Mouse (Mus musculus): ENCODE data around the gene Tk1. TPM values are rescaled to one million over a fixed set of nuclear protein-coding genes. Genes with fewer than 3 reads are reported as not detected.
"Not testable (repeated sequence)": the region's sequence is repeated elsewhere in the genome, so short reads cannot be mapped to it uniquely, and the experiment has no call there.

The Tk1 gene
- polyA plus RNA-seq, 1 experiment from 2014 or later = 145 TPM

DNA sequence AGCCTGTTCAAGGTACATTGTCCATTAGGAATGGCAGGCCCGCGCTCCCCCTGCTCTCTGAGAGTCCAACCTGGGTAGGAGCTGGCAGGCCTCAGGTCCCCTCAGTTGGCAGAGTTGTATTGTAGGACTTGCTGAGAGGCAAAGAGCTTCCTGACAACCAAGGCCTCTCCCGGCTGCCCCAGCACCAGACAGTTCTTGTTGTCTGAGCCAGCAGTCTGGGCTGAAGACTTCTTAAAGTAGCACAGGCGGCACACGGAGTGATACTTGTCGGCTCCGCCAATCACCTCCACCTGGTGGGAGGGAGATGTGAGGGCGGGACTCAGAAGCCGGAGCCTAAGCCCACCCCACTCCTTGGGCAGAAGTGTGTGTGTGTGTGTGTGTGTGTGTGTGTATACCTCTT, 10.0 kb downstream of the Tk1 start:
- peaks cover 81% of the 10 kb centered on the region for H3K4me1 ChIP-seq
- peak overlapping the region; percentile 49 for H3K27ac ChIP-seq
- 85% methylated on average over 9 of the region's 9 CpGs for WGBS (ENCODE audit: insufficient replicate concordance)
- H3K27me3 ChIP-seq (replicated peaks); H3K9me3 ChIP-seq (replicated peaks); H3K9ac ChIP-seq; H3K4me3 ChIP-seq; ATAC-seq; H3K4me2 ChIP-seq: not testable (repeated sequence)
- peaks cover 97% of the 10 kb centered on the region for H3K36me3 ChIP-seq

DNA sequence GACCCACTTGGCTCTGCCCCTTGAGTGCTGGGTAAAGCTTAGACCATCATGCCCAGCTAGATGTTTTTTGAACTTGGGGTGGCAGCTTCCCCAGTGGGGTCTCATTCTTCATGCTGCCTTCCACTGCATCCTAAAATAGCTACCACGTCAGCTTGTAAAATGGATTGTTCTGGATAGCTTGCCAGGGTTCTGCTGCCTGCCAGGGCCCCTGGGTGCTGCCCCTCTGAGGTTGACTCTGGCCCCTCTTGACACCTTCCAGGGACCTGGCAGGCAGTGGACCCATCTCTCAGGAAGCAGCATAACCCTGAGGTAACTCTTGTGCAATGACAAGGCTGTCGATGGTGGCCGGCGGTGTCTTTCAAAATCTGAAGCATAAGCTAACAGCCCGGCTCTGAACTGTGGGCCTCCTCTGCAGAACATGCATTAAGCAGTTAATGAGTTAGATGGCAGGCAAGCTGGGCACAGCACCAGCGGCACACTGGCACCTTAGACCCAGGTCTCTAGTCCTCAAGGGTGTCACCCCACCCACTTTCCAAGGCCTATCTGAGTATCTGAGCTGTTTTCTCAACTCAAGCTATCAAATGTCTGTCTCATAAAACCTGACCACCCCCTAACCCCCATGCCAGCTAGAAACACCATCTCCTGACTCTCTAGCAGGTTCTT, 11.1 kb downstream of the Tk1 start:
- Histone ChIP-seq H3K36me3 (peaks cover 87% of the 10 kb centered on the region), H3K4me2 (no peak overlapping the region), H3K9me3 (replicated peaks) (no peaks in the 10 kb centered on the region), H3K27me3 (replicated peaks) (no peaks in the 10 kb centered on the region), H3K4me3 (no peak overlapping the region), H3K9ac (no peak overlapping the region), H3K4me1 (peaks cover 91% of the 10 kb centered on the region), H3K27ac (peak overlapping the region; percentile 63)
- ATAC-seq = no peak
- whole genome bisulfite sequencing (ENCODE audit: insufficient replicate concordance) = 76% methylated on average over 6 of the region's 6 CpGs

DNA sequence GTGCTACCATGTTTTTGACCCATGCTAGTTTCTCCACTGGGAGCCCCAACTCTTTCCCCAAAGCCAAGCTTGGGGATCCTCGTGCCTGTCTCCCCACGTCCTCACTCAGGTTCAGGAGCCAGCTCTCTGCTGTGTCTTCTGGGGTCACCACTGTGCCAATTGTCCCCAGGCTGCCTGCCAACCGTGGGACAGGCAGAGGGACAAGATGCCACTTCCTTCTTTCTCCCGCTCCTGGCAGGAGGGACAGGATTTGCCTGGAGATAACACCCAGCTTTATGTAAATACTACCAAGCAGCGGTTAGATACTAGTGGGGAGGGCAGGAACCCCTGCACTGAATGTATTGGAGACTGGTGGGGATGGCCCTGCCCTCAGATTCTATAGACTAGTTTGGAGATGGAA, 12.0 kb downstream of the Tk1 start:
- H3K4me1 ChIP-seq = peaks cover 88% of the 10 kb centered on the region
- H3K27me3 ChIP-seq (replicated peaks) = no peaks in the 10 kb centered on the region
- H3K9me3 ChIP-seq (replicated peaks) = no peaks in the 10 kb centered on the region
- H3K4me2 ChIP-seq = no peak overlapping the region
- no peak overlapping the region for H3K4me3 ChIP-seq
- WGBS (ENCODE audit: insufficient replicate concordance) = 57% methylated on average over 5 of the region's 5 CpGs
- ATAC-seq = no peak
- H3K27ac ChIP-seq = peak overlapping the region; percentile 63
- H3K36me3 ChIP-seq = peaks cover 78% of the 10 kb centered on the region
- peak overlapping the region; percentile 23; the same call in 1 of the 2 replicates for H3K9ac ChIP-seq

DNA sequence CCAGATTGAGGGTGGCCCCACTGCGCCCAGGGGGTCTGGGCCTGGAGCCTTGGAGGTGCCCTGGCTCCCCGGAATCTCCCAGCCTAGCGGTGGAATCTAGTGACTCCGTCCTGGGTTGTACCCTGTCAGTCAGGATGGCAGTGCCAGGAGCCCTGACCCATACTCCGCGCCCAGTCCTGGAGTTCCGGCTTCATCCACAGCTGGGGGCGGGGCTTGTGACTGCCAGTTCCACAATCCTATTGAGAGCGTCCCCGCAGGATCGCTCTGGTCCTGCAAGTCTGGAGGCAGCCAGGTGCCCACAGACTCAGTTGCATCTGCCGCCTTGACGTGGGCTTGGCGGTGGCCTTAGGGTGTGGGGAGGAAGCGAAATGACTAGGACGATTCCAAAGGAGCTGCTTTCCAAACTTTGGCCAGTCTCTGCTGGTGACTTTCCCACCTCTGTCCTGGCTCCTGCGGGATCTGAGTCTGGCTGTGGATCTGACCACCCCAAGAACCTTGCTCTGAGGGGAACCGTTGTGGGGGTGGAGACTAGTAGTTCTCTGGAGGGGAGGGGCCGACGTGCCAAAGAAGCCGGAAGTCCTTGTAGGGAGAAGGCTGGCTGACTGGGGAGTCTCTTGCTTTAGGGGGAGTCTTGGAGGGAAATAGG, 15.4 kb downstream of the Tk1 start:
- Histone ChIP-seq H3K9ac (peak overlapping the region; percentile 94), H3K4me3 (peak overlapping the region; percentile 85), H3K27ac (peak overlapping the region; percentile 90), H3K27me3 (replicated peaks) (no peaks in the 10 kb centered on the region), H3K36me3 (peaks cover 77% of the 10 kb centered on the region), H3K4me2 (peak overlapping the region; percentile 95), H3K9me3 (replicated peaks) (no peaks in the 10 kb centered on the region), H3K4me1 (peaks cover 85% of the 10 kb centered on the region)
- ATAC-seq = peak; percentile 74
- WGBS (ENCODE audit: insufficient replicate concordance) = 1% methylated on average over 21 of the region's 21 CpGs

DNA sequence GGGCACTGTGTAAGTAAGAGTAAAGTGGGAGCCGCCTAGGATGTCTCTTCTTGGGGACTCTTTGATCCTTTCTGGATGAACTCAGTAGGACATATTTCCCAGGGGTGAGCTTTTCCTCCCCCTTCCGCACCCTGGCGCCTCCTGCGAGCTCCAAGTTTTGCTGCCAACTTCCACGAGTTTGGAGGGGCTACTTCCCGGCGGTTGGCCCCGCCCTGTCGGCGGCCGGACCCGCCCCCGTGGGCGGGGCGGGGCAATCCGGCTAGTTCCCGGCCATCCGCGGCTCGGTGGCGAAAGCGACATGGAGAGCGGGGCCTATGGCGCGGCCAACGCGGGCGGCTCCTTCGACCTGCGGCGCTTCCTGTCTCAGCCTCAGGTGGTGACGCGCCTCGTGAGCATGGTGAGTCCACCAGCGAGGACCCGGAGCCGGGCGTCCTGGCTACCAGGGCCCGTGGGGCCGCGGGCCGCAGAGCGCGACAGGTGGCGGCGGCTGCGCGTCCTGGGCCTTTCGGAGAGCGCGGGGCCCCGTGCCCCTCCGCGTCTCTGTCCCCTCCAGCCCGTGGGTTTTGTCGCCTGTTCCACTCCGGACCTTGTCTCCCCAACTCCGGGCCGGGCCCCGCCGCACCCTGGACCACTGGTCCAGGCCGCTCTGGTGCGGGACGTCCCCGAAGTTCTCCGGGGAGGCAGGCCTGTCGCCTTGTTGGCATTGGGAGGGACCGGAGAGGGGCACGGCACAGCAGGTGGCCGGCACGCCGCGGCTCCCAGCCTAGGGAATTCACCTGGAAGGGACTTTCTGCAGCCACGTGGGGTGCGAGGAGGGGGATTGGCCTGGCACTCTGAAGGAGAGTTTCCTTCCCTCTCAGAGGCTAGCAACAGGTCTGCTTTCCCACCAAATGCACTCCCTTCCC, 16.2 kb downstream of the Tk1 start, which contains the start of the genes Gm20708 and Syngr2:
Gene Gm20708, plus strand, starts transcription at position 262 of the 905 bp plus-strand sequence.
Gene Syngr2, plus strand, starts transcription at position 262 of the 905 bp plus-strand sequence.
- peaks cover 77% of the 10 kb centered on the region for H3K36me3 ChIP-seq
- WGBS (ENCODE audit: insufficient replicate concordance) = under 1% methylated on average over 57 of the region's 75 CpGs

DNA sequence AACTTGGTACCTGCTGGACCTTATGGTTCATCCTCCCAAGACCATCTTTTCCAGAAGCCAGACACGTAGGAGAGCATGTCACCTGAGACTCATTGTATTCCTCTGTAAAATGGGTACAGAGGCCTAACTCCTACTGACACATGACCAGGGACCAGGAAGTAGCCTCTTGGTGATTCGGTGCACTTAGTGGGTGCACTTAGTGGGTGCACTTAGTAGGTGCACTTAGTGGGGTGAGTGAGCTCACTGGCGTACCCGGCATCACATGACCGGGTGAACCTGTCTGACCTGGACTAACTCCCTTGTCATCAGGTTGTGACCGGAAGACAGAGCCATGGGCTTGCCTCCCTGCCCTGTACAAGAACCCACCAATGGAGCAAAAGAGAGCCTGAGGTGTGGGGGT, 19.1 kb downstream of the Tk1 start:
- no peak overlapping the region for H3K27ac ChIP-seq

More for the DNA sequence above, 16.2 kb downstream of the Tk1 start, which contains the start of the genes Gm20708 and Syngr2:
- H3K9ac ChIP-seq = peak within 1 kb of the TSS; percentile 94
- no peaks in the 10 kb centered on the region for H3K9me3 ChIP-seq (replicated peaks)
- peak within 1 kb of the TSS; percentile 95 for H3K4me2 ChIP-seq
- no peaks in the 10 kb centered on the region for H3K27me3 ChIP-seq (replicated peaks)
- peak; percentile 73 for ATAC-seq
- H3K4me3 ChIP-seq = peak within 1 kb of the TSS; percentile 85
- peaks cover 82% of the 10 kb centered on the region for H3K4me1 ChIP-seq
- H3K27ac ChIP-seq = peak within 1 kb of the TSS; percentile 90

DNA sequence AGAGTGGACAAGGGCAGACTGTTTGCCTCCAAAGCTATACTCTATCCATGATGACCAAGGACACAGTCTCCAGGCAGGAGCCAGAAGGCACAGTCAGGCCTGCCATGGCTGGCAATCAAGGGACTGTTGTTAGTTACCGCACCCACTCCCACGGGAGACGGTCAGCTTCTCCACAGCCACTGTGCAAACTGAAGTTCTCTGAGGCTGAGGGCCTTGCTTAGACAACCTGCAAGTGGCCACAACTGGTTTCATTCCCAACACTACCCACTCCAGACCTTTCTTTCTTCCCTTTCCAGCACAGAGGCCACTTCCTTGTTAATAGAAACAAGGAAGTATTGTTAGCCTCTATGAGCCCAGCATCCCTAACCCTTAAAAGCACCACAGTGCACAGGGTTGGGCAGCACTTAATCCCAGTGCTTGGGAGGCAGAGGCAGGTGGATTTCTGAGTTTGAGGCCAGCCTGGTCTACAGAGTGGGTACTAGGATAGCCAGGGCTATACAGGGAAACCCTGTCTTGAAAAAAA, 22.7 kb downstream of the Tk1 start:
- H3K27me3 ChIP-seq (replicated peaks) = no peaks in the 10 kb centered on the region
- no peak for ATAC-seq
- peak overlapping the region; percentile 91 for H3K9ac ChIP-seq
- H3K4me2 ChIP-seq = peak overlapping the region; percentile 84
- peaks cover 96% of the 10 kb centered on the region for H3K36me3 ChIP-seq
- 89% methylated on average over 3 of the region's 3 CpGs for WGBS (ENCODE audit: insufficient replicate concordance)
- H3K4me3 ChIP-seq = peak overlapping the region; percentile 81
- H3K27ac ChIP-seq = peak overlapping the region; percentile 95
- H3K9me3 ChIP-seq (replicated peaks) = no peaks in the 10 kb centered on the region
- peaks cover 83% of the 10 kb centered on the region for H3K4me1 ChIP-seq

More for the DNA sequence above, 19.1 kb downstream of the Tk1 start:
- peaks cover 80% of the 10 kb centered on the region for H3K4me1 ChIP-seq
- H3K9me3 ChIP-seq (replicated peaks) = no peaks in the 10 kb centered on the region
- H3K36me3 ChIP-seq = peaks cover 77% of the 10 kb centered on the region
- no peaks in the 10 kb centered on the region for H3K27me3 ChIP-seq (replicated peaks)
- H3K4me2 ChIP-seq = no peak overlapping the region
- no peak for ATAC-seq
- WGBS (ENCODE audit: insufficient replicate concordance) = 94% methylated on average over 6 of the region's 6 CpGs
- H3K9ac ChIP-seq = no peak overlapping the region
- H3K4me3 ChIP-seq = no peak overlapping the region

DNA sequence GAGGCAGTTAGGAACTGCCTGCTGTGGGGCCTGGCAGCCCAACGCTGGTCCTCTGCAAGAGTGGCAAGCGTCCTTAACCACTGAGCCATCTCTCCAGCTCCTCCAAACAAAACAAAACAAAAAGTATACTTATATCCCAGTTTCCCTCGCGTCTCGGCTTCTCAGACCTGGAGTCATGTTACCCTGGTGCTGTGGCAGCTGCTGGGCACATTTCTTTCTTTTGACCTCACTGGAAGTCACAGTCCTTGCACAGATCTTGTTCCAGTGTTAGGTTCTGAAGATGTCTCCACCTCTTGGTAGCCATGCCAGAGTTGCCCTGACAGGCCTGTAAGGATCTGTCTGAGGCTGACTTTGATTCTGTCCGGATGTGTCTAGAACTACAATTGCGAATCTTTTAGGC, 24.2 kb downstream of the Tk1 start:
- H3K27me3 ChIP-seq (replicated peaks) = no peaks in the 10 kb centered on the region
- no peaks in the 10 kb centered on the region for H3K9me3 ChIP-seq (replicated peaks)
- peaks cover 80% of the 10 kb centered on the region for H3K36me3 ChIP-seq
- peak overlapping the region; percentile 81 for H3K4me3 ChIP-seq
- H3K4me2 ChIP-seq = peak overlapping the region; percentile 84
- no peak for ATAC-seq
- peaks cover 87% of the 10 kb centered on the region for H3K4me1 ChIP-seq
- peak overlapping the region; percentile 95 for H3K27ac ChIP-seq
- H3K9ac ChIP-seq = peak overlapping the region; percentile 91
- 88% methylated on average over 7 of the region's 7 CpGs for WGBS (ENCODE audit: insufficient replicate concordance)

DNA sequence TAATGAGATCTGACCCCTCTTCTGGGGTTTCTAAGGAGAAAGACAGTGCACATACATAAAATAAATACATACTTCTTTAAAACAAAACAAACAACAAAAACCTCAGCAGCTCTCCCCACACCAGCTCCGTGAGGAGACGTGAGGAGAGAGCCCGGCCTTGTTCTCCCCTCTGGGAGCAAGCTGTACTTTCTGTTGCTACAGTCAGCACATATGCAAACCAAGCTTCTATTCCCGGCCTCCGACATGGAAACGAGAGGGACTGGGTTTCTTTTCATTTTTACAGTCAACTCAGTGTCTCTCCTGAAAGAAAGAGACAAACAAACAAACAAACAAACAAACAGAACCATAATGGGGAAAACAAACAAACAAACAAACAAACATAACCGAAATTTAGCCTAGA, 25.9 kb downstream of the Tk1 start:
- WGBS (ENCODE audit: insufficient replicate concordance) = 86% methylated on average over 7 of the region's 7 CpGs
- Histone ChIP-seq H3K9me3 (replicated peaks) (no peaks in the 10 kb centered on the region), H3K9ac (peak overlapping the region; percentile 91), H3K36me3 (peaks cover 64% of the 10 kb centered on the region), H3K4me1 (peaks cover 96% of the 10 kb centered on the region), H3K4me3 (peak overlapping the region; percentile 81), H3K27me3 (replicated peaks) (no peaks in the 10 kb centered on the region), H3K4me2 (peak overlapping the region; percentile 84), H3K27ac (peak overlapping the region; percentile 95)
- no peak for ATAC-seq

DNA sequence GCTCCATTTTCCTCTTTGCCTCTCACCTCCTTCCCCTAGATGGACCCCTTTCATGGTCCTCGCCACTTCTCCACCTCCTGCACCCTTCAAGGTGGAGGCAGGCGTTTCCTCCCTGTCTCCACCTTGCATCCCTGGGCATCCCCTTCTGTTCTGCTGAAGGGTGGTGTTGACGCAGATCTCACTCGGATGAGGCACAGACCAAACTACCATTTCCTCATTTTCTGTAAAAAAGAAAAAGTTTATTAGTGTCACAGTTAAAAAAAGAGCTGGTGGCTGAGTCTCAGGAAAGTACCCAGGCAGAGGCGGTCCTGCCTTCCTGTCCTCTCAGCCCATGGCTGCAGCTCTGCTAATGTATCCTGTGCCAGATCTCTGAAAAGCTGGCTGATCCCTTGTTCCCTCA, 26.7 kb downstream of the Tk1 start:
- 49% methylated on average over 5 of the region's 5 CpGs for WGBS (ENCODE audit: insufficient replicate concordance)
- Histone ChIP-seq H3K4me1 (peaks cover 98% of the 10 kb centered on the region), H3K9me3 (replicated peaks) (no peaks in the 10 kb centered on the region), H3K4me3 (peak overlapping the region; percentile 81), H3K27me3 (replicated peaks) (no peaks in the 10 kb centered on the region), H3K4me2 (peak overlapping the region; percentile 84), H3K9ac (peak overlapping the region; percentile 91), H3K36me3 (peaks cover 56% of the 10 kb centered on the region), H3K27ac (peak overlapping the region; percentile 95)
- ATAC-seq = no peak

DNA sequence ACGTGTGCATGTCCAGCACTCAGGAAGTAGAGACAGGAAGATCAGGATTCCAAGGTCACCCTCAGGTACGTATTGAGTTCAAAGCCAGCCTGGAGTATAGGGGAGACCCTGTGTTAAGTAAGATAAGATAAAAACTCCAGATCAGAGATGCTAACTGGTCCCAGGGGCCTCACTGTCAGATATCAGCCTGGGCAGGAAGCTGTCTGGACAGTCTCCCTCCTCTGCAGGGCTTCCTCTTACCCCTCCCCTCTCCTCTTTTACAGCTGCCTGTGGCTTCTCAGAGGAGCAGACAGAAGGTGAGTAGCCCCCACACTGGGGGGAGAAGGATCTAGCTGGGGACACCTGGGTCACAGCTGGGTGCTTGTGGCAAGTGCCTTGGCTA, 27.7 kb downstream of the Tk1 start:
- peak; percentile 64 for ATAC-seq
- Histone ChIP-seq H3K4me3 (peak overlapping the region; percentile 81), H3K4me1 (peaks cover 98% of the 10 kb centered on the region)

More for the DNA sequence above, 27.7 kb downstream of the Tk1 start:
- Histone ChIP-seq H3K9ac (peak overlapping the region; percentile 91), H3K9me3 (replicated peaks) (no peaks in the 10 kb centered on the region), H3K4me2 (peak overlapping the region; percentile 84), H3K27ac (peak overlapping the region; percentile 95), H3K36me3 (peaks cover 47% of the 10 kb centered on the region), H3K27me3 (replicated peaks) (no peaks in the 10 kb centered on the region)
- 0% methylated on average over 2 of the region's 2 CpGs for WGBS (ENCODE audit: insufficient replicate concordance)

Data from liver, embryonic 12.5 days (tissue).